Comparison of ENCODE assay signal across 24 mouse cellular contexts in the genomic region with DNA sequence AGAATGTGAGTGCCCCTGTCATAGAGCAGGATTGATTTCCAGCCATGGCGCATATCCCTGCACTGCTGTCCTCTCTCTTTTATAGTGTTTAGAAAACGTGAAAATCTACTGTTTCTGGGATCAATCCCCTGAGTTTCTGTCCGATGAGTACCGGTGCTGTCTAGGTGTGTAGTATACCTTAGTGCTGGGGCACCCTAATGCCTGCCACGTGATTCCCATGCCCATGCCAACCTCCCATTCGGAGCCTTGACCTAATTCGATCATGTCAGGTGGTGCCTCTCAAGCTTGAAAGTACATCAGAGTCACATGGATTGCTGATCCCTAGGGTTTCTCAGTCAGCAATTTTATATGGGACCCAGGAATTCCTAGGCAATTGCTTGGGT. TPM values are rescaled to one million over a fixed set of nuclear protein-coding genes. Genes with fewer than 3 reads are reported as not detected.
DNase-seq lines count a peak whose midpoint lies in the region; ATAC-seq and TF ChIP-seq lines count a peak whose summit lies in the region.
"Had no signal": no experiment of that assay in that cellular context is flagged by ENCODE, and none has a peak within 500 bp of the region (broad histone marks: within the 10 kb centered on the region; RNA-seq: fewer than 3 reads in every experiment).

No protein-coding gene starts in this region.

- ATAC-seq in cerebellum, adult (ENCODE audit: insufficient number of reproducible peaks, low FRiP score, low TSS enrichment) = peak; percentile 42; the same call in 1 of the 2 replicates
- ATAC-seq: activated CD4-positive, CD25-positive, alpha-beta regulatory T cell, adult 4 months; forebrain, embryonic 15.5 days; intestine, postnatal 0 days had no signal

- H3K4me3 ChIP-seq in testis, adult 2 months (ENCODE audit: control insufficient read depth, low read depth, low read length) = peak overlapping the region; percentile 50
- H3K4me3 ChIP-seq: forebrain, embryonic 10.5 days; forebrain, embryonic 15.5 days; heart, adult 2 months; heart, embryonic 10.5 days; heart, embryonic 13.5 days had no signal

- no peak for TF ChIP-seq POLR2A in testis, adult 2 months (IDR thresholded peaks at IDR 0.05; ENCODE audit: control insufficient read depth, low read depth, low read length)

- peaks cover 12% of the 10 kb centered on the region for H3K4me1 ChIP-seq in testis, adult 2 months (ENCODE audit: control insufficient read depth, insufficient read depth, low read length)
- H3K4me1 ChIP-seq: forebrain, embryonic 10.5 days; forebrain, embryonic 15.5 days; heart, embryonic 10.5 days; heart, embryonic 13.5 days had no signal

- no peaks in the 10 kb centered on the region for H3K27me3 ChIP-seq in testis, adult 2 months (ENCODE audit: control insufficient read depth, insufficient read depth, low read length)
- H3K27me3 ChIP-seq: forebrain, embryonic 15.5 days; heart, embryonic 13.5 days had no signal

- TF ChIP-seq CTCF in testis, adult 2 months (IDR thresholded peaks at IDR 0.05; ENCODE audit: control insufficient read depth, insufficient read depth, insufficient replicate concordance, low read depth, low read length) = no peak

- H3K27ac ChIP-seq in testis, adult 2 months (ENCODE audit: control insufficient read depth, insufficient read depth, low read depth, low read length) = no peak overlapping the region
- H3K27ac ChIP-seq: forebrain, embryonic 10.5 days; forebrain, embryonic 15.5 days; heart, adult 2 months; heart, embryonic 10.5 days; heart, embryonic 13.5 days; hindbrain, embryonic 14.5 days had no signal

- H3K36me3 ChIP-seq in testis, adult 2 months (ENCODE audit: control insufficient read depth, insufficient read depth, low read length) = no peaks in the 10 kb centered on the region
- H3K36me3 ChIP-seq: forebrain, embryonic 10.5 days; heart, embryonic 10.5 days; heart, embryonic 13.5 days had no signal

- no peak for DNase-seq in cerebellum, adult 11 months
- DNase-seq in testis, postnatal 10 days (ENCODE audit: low spot score) = no peak
- DNase-seq in cerebellum, postnatal 10 days = peak; percentile 40 to 46
- DNase-seq in cerebellum, postnatal 36 days = peak; percentile 48 to 51
- no peak for DNase-seq in layer of hippocampus, adult 9-11 months
- DNase-seq in layer of hippocampus, adult 8-10 months (ENCODE audit: low spot score in 2 of 2) = no peak
- DNase-seq: adrenal gland, postnatal 10 days; adrenal gland, postnatal 36 days; gastrocnemius, postnatal 10 days; gastrocnemius, postnatal 36 days; heart, adult 2 months; heart, postnatal 14 days; heart, postnatal 4 days; kidney, adult 2 months had no signal

RNA-seq across cellular contexts. Expression of a gene that starts 13.1 kb away (rescaled TPM):
- polyA plus RNA-seq in testis, adult 2 months (2012; rRNA removed) = 2.1 and 2.5 TPM in 2 replicates
- 100 to 1,000 TPM; 254 to 300 (median 278) TPM for total RNA-seq in layer of hippocampus, adult 8-10 months (2022)
- total RNA-seq: granulocyte monocyte progenitor cell, adult 5-6 weeks had no signal

RNA-seq across cellular contexts. Expression of a gene that starts 21.7 kb away (rescaled TPM):
- 3.7 and 4.3 TPM in 2 replicates for polyA plus RNA-seq in testis, adult 2 months (2012; rRNA removed)
- 10 to 100 TPM; 28.9 to 37.1 (median 33.3) TPM for total RNA-seq in layer of hippocampus, adult 8-10 months (2022)

RNA-seq across cellular contexts. Expression of a gene that starts 21.7 kb away (rescaled TPM):
- 3.0 and 3.2 TPM in 2 replicates for polyA plus RNA-seq in testis, adult 2 months (2012; rRNA removed)
- 1 to 10 TPM; 3.7 to 4.7 (median 4.1) TPM for total RNA-seq in layer of hippocampus, adult 8-10 months (2022)

RNA-seq across cellular contexts. Expression of a gene that starts 52.3 kb away (rescaled TPM):
- 115 and 182 TPM in 2 replicates for polyA plus RNA-seq in testis, adult 2 months (2012; rRNA removed)
- total RNA-seq in layer of hippocampus, adult 8-10 months (2022) = 10 to 100 TPM; 34.4 to 43.9 (median 39.4) TPM

Comparison
In these comparisons a context has a peak if more than half of its experiments do, and no peak if none do; other contexts are left out.
1. DNase-seq: peak in cerebellum, postnatal 10 days (2 of 2) and cerebellum, postnatal 36 days (2 of 2); none in cerebellum, adult 11 months (single experiment), testis, postnatal 10 days (single experiment), layer of hippocampus, adult 9-11 months (single experiment) and layer of hippocampus, adult 8-10 months (0 of 2).